Comparison of ENCODE assay signal across 14 mouse cellular contexts in the genomic region with DNA sequence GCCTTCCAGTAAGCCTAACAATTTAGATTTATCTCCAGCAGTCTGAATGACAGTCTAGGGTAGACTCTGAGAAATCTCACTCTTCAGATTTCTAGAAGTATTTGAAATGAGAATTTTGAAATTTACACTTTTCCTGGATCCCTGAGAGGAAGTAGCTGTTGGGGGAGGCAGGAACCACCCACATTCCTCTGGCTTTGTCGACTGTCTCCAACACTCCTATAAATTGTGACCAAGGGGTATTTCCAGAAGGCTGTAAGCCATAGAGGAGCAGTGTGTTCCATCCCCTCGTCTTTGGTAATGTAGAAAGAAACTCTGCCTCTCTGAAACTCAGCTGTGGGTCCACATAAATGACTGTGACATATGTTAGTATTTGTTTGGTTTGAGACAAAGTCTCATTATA.
"Had no signal": no experiment of that assay in that cellular context is flagged by ENCODE, and none has a peak within 500 bp of the region (broad histone marks: within the 10 kb centered on the region; RNA-seq: fewer than 3 reads in every experiment).

No protein-coding gene starts in this region.

- H3K36me3 ChIP-seq: limb, embryonic 13.5 days; midbrain, embryonic 10.5 days; neural tube, embryonic 15.5 days had no signal

- H3K27me3 ChIP-seq: limb, embryonic 13.5 days; neural tube, embryonic 15.5 days had no signal

- H3K4me1 ChIP-seq: limb, embryonic 13.5 days; midbrain, embryonic 10.5 days; neural tube, embryonic 15.5 days had no signal

- H3K9me3 ChIP-seq: limb, embryonic 13.5 days; midbrain, embryonic 10.5 days; neural tube, embryonic 15.5 days had no signal

- H3K27ac ChIP-seq: left cerebral cortex, adult 2 months; limb, embryonic 13.5 days; liver, embryonic 14.5 days; midbrain, embryonic 10.5 days; neural tube, embryonic 15.5 days had no signal

- H3K4me3 ChIP-seq: left cerebral cortex, adult 2 months; limb, embryonic 13.5 days; midbrain, embryonic 10.5 days; myocyte; neural tube, embryonic 15.5 days had no signal

- H3K4me2 ChIP-seq: limb, embryonic 13.5 days; neural tube, embryonic 15.5 days had no signal

- H3K9ac ChIP-seq: limb, embryonic 13.5 days; liver, embryonic 14.5 days; neural tube, embryonic 15.5 days had no signal

- DNase-seq: kidney, adult 11 months; left cerebral cortex, postnatal 4 days; lung, adult 18-20 months; lung, postnatal 4 days; midbrain, embryonic 14.5 days; spleen, adult 18-20 months; thymus, adult 18-20 months; thymus, postnatal 14 days had no signal
